Mouse (Mus musculus): ENCODE measurements around the gene Rpl18a.
A peak's percentile ranks its signal among the peaks of the same experiment; 100 is the strongest.
"Not testable (repeated sequence)": the region's sequence is repeated elsewhere in the genome, so short reads cannot be mapped to it uniquely, and the experiment has no call there.

Gene Rpl18a

GRCm38 (mm10) chr8:70903112-70903511 lies 5.9 kb upstream of the Rpl18a start:
- DNase-seq (ENCODE audit: low read depth) = peak; percentile 88

GRCm38 (mm10) chr8:70902211-70902610 lies 5.0 kb upstream of the Rpl18a start:
- DNase-seq (ENCODE audit: low read depth) = peak; percentile 64

GRCm38 (mm10) chr8:70900872-70901387 lies 3.7 kb upstream of the Rpl18a start:
- no peak for DNase-seq (ENCODE audit: low read depth)

- no peak for DNase-seq (ENCODE audit: low read depth)
Observed at GRCm38 (mm10) chr8:70899226-70899625, 2.0 kb upstream of the Rpl18a start.

- DNase-seq (ENCODE audit: low read depth) = no peak
Observed at GRCm38 (mm10) chr8:70898661-70899198, 1.5 kb upstream of the Rpl18a start.

GRCm38 (mm10) chr8:70897681-70898413 lies 635 bp upstream of the Rpl18a start:
- DNase-seq (ENCODE audit: low read depth) = peak; percentile 87

GRCm38 (mm10) chr8:70896316-70897020 lies 744 bp downstream of the Rpl18a start:
- DNase-seq (ENCODE audit: low read depth) = peak; percentile 38

GRCm38 (mm10) chr8:70895571-70896259 lies 1.5 kb downstream of the Rpl18a start:
- not testable (repeated sequence) for DNase-seq (ENCODE audit: low read depth)

- no peak for DNase-seq (ENCODE audit: low read depth)
Observed at GRCm38 (mm10) chr8:70894771-70895545, 2.3 kb downstream of the Rpl18a start.

- no peak for DNase-seq (ENCODE audit: low read depth)
Observed at GRCm38 (mm10) chr8:70894385-70894720, 2.9 kb downstream of the Rpl18a start.

- DNase-seq (ENCODE audit: low read depth) = peak; percentile 94
Observed at GRCm38 (mm10) chr8:70893656-70894384, 3.4 kb downstream of the Rpl18a start.

- no peak for DNase-seq (ENCODE audit: low read depth)
Observed at GRCm38 (mm10) chr8:70892896-70893655, 4.1 kb downstream of the Rpl18a start.

- no peak for DNase-seq (ENCODE audit: low read depth)
Observed at GRCm38 (mm10) chr8:70892022-70892895, 5.0 kb downstream of the Rpl18a start, which contains the start of gene Slc5a5. Gene Slc5a5, minus strand, starts transcription at chr8:70892757.

GRCm38 (mm10) chr8:70891356-70891755 lies 5.9 kb downstream of the Rpl18a start:
- no peak for DNase-seq (ENCODE audit: low read depth)

GRCm38 (mm10) chr8:70890656-70891055 lies 6.6 kb downstream of the Rpl18a start:
- DNase-seq (ENCODE audit: low read depth) = no peak

GRCm38 (mm10) chr8:70887669-70888068 lies 9.5 kb downstream of the Rpl18a start:
- no peak for DNase-seq (ENCODE audit: low read depth)

- DNase-seq (ENCODE audit: low read depth) = peak; percentile 85
Observed at GRCm38 (mm10) chr8:70885612-70886011, 11.6 kb downstream of the Rpl18a start.

- DNase-seq (ENCODE audit: low read depth) = no peak
Observed at GRCm38 (mm10) chr8:70884683-70885082, 12.5 kb downstream of the Rpl18a start.

GRCm38 (mm10) chr8:70884186-70884585 lies 13.0 kb downstream of the Rpl18a start:
- no peak for DNase-seq (ENCODE audit: low read depth)

Data from NIH3T3 (cell line).